7 mouse cellular contexts compared by ENCODE assay signal in genomic region chr7:24817502-24817901, GRCm38 (mm10). TPM values are rescaled to one million over a fixed set of nuclear protein-coding genes. Genes with fewer than 3 reads are reported as not detected.
DNase-seq lines count a peak whose midpoint lies in the region; ATAC-seq and TF ChIP-seq lines count a peak whose summit lies in the region.

No protein-coding gene starts in this region.

- H3K4me2 ChIP-seq in midbrain, embryonic 11.5 days = no peak overlapping the region

- DNase-seq in Patski (ENCODE audit: low read depth, low spot score) = peak; percentile 19
- DNase-seq in c-Kit-positive CD71-positive TER-119-negative erythroid progenitor cells, embryonic 14.5 days (ENCODE audit: low read depth) = peak; percentile 61
- peak; percentile 76 for DNase-seq in forelimb bud, embryonic 11.5 days (ENCODE audit: low read depth, low spot score)
- peak; percentile 87 for DNase-seq in induced T-regulatory cell, adult 2 months (ENCODE audit: low read depth)
- DNase-seq in left cerebral cortex, adult 8-10 months (ENCODE audit: low spot score in 2 of 2) = peak; percentile 23 to 52
- peak; percentile 94 for DNase-seq in midbrain, embryonic 11.5 days (ENCODE audit: low spot score, missing footprints)
- DNase-seq in spleen, adult 2 months (ENCODE audit: low read depth in 1 of 2, low spot score in 2 of 2) = peak; percentile 52 to 84

- TF ChIP-seq CTCF in Patski (IDR thresholded peaks at IDR 0.05) = peak; percentile 89
- TF ChIP-seq CTCF in spleen, adult 2 months (IDR thresholded peaks at IDR 0.05; ENCODE audit: extremely low read depth, insufficient read depth, insufficient read length, insufficient replicate concordance) = peak; percentile 91; the same call in 1 of the 2 replicates

- H3K27me3 ChIP-seq in Patski = peaks cover 9% of the 10 kb centered on the region
- H3K27me3 ChIP-seq in midbrain, embryonic 11.5 days (ENCODE audit: control insufficient read depth, insufficient read depth, low read length) = no peaks in the 10 kb centered on the region
- no peaks in the 10 kb centered on the region for H3K27me3 ChIP-seq in spleen, adult 2 months (ENCODE audit: control insufficient read depth, insufficient read depth, low read length)

- H3K9me3 ChIP-seq in midbrain, embryonic 11.5 days (ENCODE audit: control insufficient read depth, low read length) = no peaks in the 10 kb centered on the region

- no peak overlapping the region for H3K27ac ChIP-seq in midbrain, embryonic 11.5 days (ENCODE audit: low read depth, low read length)
- no peak overlapping the region for H3K27ac ChIP-seq in spleen, adult 2 months (ENCODE audit: insufficient read depth, low read length)

- CTCF ChIA-PET in Patski (lab: Charles Lee) = interaction anchor here (0.6 to 2.3 kb wide), 6 partner anchors 8 to 155 kb away, joined by 3 to 11 read pairs (median 3); partner anchors contain the start of gene Rabac1

- H3K9ac ChIP-seq in midbrain, embryonic 11.5 days (ENCODE audit: low read length) = no peak overlapping the region

- TF ChIP-seq POLR2A in spleen, adult 2 months (IDR thresholded peaks at IDR 0.05; ENCODE audit: low read depth, low read length) = no peak

- peak; percentile 54 for ATAC-seq in Patski
- peak; percentile 84 for ATAC-seq in midbrain, embryonic 11.5 days (ENCODE audit: low FRiP score)

- in situ Hi-C loops in Patski (cut with MboI; ENCODE audit: low pct_unique_long_range_greater_than_20kb) = loop anchor here (10.0 kb wide), 1 partner anchor 147 kb away; no protein-coding TSS in a partner anchor

- POLR2A ChIA-PET in Patski (lab: Charles Lee) = interaction anchor here (0.6 kb wide), 1 partner anchor 127 kb away, joined by 3 read pairs; no protein-coding TSS in a partner anchor

- H3K36me3 ChIP-seq in midbrain, embryonic 11.5 days (ENCODE audit: control insufficient read depth, insufficient read depth, low read length) = no peaks in the 10 kb centered on the region
- H3K36me3 ChIP-seq in spleen, adult 2 months (ENCODE audit: control insufficient read depth, insufficient read depth, low read length) = no peaks in the 10 kb centered on the region

- WGBS in midbrain, embryonic 11.5 days = 1% methylated on average over 3 of the region's 3 CpGs
- 0% methylated on average over 3 of the region's 3 CpGs for WGBS in spleen, adult 2 months

- H3K4me1 ChIP-seq in midbrain, embryonic 11.5 days (ENCODE audit: control insufficient read depth, insufficient read depth, low read length) = no peaks in the 10 kb centered on the region
- H3K4me1 ChIP-seq in spleen, adult 2 months (ENCODE audit: control insufficient read depth, insufficient read depth, insufficient read length) = no peaks in the 10 kb centered on the region

- H3K4me3 ChIP-seq in midbrain, embryonic 11.5 days (ENCODE audit: low read depth, low read length) = no peak overlapping the region
- H3K4me3 ChIP-seq in spleen, adult 2 months (ENCODE audit: extremely low read depth, insufficient read depth, insufficient read length) = no peak overlapping the region

RNA-seq across cellular contexts. Expression of gene Ceacam10, which starts 40.5 kb away (rescaled TPM):
- not detected for polyA plus RNA-seq in Patski (2021)
- not detected for total RNA-seq in left cerebral cortex, adult 8-10 months (2022)
- polyA plus RNA-seq in midbrain, embryonic 11.5 days (2014; fragmentation: Nextera tagmentation; extraction: Ambion mirVana) = not detected in 2 replicates
- polyA plus RNA-seq in spleen, adult 2 months (2012; rRNA removed) = 0.41 and 0.49 TPM in 2 replicates

RNA-seq across cellular contexts. Expression of gene Gm9844, which starts 44.5 kb away (rescaled TPM):
- 1.6 TPM for polyA plus RNA-seq in Patski (2021)
- total RNA-seq in left cerebral cortex, adult 8-10 months (2022) = not detected
- 19.9 and 20.6 TPM in 2 replicates for polyA plus RNA-seq in midbrain, embryonic 11.5 days (2014; fragmentation: Nextera tagmentation; extraction: Ambion mirVana)
- 1.9 and 2.9 TPM in 2 replicates for polyA plus RNA-seq in spleen, adult 2 months (2012; rRNA removed)

RNA-seq across cellular contexts. Expression of gene Lypd4, which starts 52.2 kb away (rescaled TPM):
- 0.10 TPM for polyA plus RNA-seq in Patski (2021)
- not detected for total RNA-seq in left cerebral cortex, adult 8-10 months (2022)
- not detected in 2 replicates for polyA plus RNA-seq in midbrain, embryonic 11.5 days (2014; fragmentation: Nextera tagmentation; extraction: Ambion mirVana)
- not detected in 2 replicates for polyA plus RNA-seq in spleen, adult 2 months (2012; rRNA removed)

RNA-seq across cellular contexts. Expression of gene Dmrtc2, which starts 52.4 kb away (rescaled TPM):
- polyA plus RNA-seq in Patski (2021) = not detected
- not detected for total RNA-seq in left cerebral cortex, adult 8-10 months (2022)
- not detected in 2 replicates for polyA plus RNA-seq in midbrain, embryonic 11.5 days (2014; fragmentation: Nextera tagmentation; extraction: Ambion mirVana)
- not detected in 2 replicates for polyA plus RNA-seq in spleen, adult 2 months (2012; rRNA removed)

RNA-seq across cellular contexts. Expression of gene Cd177, which starts 57.4 kb away (rescaled TPM):
- polyA plus RNA-seq in Patski (2021) = 0.31 TPM
- total RNA-seq in left cerebral cortex, adult 8-10 months (2022) = not detected
- polyA plus RNA-seq in midbrain, embryonic 11.5 days (2014; fragmentation: Nextera tagmentation; extraction: Ambion mirVana) = not detected in 2 replicates
- 6.9 and 8.8 TPM in 2 replicates for polyA plus RNA-seq in spleen, adult 2 months (2012; rRNA removed)

Comparison
In these comparisons a context has a peak if more than half of its experiments do, and no peak if none do; other contexts are left out.
1. DNase-seq: peak in every context shown above with its lines; median percentile 94 in midbrain, embryonic 11.5 days; 87 in induced T-regulatory cell, adult 2 months; 76 in forelimb bud, embryonic 11.5 days; 68 in spleen, adult 2 months; 61 in c-Kit-positive CD71-positive TER-119-negative erythroid progenitor cells, embryonic 14.5 days; 38 in left cerebral cortex, adult 8-10 months; 19 in Patski.